Mouse (Mus musculus): ENCODE data around the gene H2afb2. TPM values are rescaled to one million over a fixed set of nuclear protein-coding genes. Genes with fewer than 3 reads are reported as not detected.

Gene H2afb2
- total RNA-seq (2014; rRNA removed): not detected in 2 replicates
- not detected in 2 replicates for polyA plus RNA-seq (2015; fragmentation: Nextera tagmentation; extraction: Ambion mirVana)

DNA sequence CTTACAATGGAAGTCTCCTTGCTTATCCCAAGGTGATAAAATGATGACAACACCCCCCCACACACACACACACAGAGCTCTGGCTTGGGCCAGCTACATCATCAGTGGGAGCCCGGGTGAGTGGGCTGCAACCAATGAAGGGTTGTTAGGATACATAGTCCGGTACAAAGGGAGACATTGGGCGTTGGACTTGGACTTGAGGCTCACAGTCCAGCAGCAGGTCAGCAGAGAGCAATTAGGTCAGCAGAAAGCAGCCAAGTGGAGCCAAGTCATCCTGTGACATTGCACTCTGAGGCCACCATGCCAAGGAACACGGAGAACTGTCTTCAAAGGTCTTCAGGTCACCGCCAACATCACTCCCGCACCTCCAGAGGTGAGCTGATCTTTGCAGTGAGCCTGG lies at the start of gene H2afb2:
Gene H2afb2 (plus strand): TSS at position 301 of the 400 bp plus-strand sequence.
- no peaks in the 10 kb centered on the region for H3K36me3 ChIP-seq (ENCODE audit: insufficient read depth, low read length)
- DNase-seq (ENCODE audit: low spot score): no peak
- no peaks in the 10 kb centered on the region for H3K9me3 ChIP-seq (ENCODE audit: low read length)
- H3K27me3 ChIP-seq (ENCODE audit: insufficient read depth, low read length): no peaks in the 10 kb centered on the region
- no peaks in the 10 kb centered on the region for H3K4me1 ChIP-seq (ENCODE audit: insufficient read depth, low read length)
- H3K9ac ChIP-seq (replicated peaks; ENCODE audit: low read length): no peak within 1 kb of the TSS
- 87% methylated on average over 6 of the region's 6 CpGs for WGBS
- no peak within 1 kb of the TSS for H3K4me2 ChIP-seq (ENCODE audit: low read depth, low read length)
- H3K4me3 ChIP-seq (ENCODE audit: low read length): no peak within 1 kb of the TSS
- no peak within 1 kb of the TSS for H3K27ac ChIP-seq
- TF ChIP-seq CTCF (IDR thresholded peaks at IDR 0.05; ENCODE audit: low read depth): no peak
- no peak for ATAC-seq

Other genes starting within 250 kb of the H2afb2 start
- not detected in 2 replicates for gene Cpxcr1, start 232.2 kb upstream of the H2afb2 start, total RNA-seq (2014; rRNA removed)
- not detected in 2 replicates for gene Cpxcr1, start 232.2 kb upstream of the H2afb2 start, polyA plus RNA-seq (2015; fragmentation: Nextera tagmentation; extraction: Ambion mirVana)

All from hindbrain, postnatal 0 days (tissue).